Mouse (Mus musculus): Measurements from ENCODE around the gene Dnpep. TPM values are rescaled to one million over a fixed set of nuclear protein-coding genes. Genes with fewer than 3 reads are reported as not detected.
A peak's percentile ranks its signal among the peaks of the same experiment; 100 is the strongest.

The Dnpep gene
- total RNA-seq, 2 experiments from 2014 or later = 89.5 to 89.8 TPM

- DNase-seq = no peak
Observed at GRCm38 (mm10) chr1:75327461-75327860, 9.7 kb upstream of the Dnpep start.

GRCm38 (mm10) chr1:75319166-75319565 is 1.4 kb upstream of the Dnpep start:
- DNase-seq = no peak

GRCm38 (mm10) chr1:75318736-75319135 is 946 bp upstream of the Dnpep start:
- DNase-seq = no peak

GRCm38 (mm10) chr1:75318301-75318700 is 511 bp upstream of the Dnpep start:
- DNase-seq = no peak

GRCm38 (mm10) chr1:75316861-75317240 is 939 bp downstream of the Dnpep start:
- peak; percentile 90 for DNase-seq

GRCm38 (mm10) chr1:75315456-75316365 is 2.1 kb downstream of the Dnpep start:
- no peak for DNase-seq

- DNase-seq = no peak
Observed at GRCm38 (mm10) chr1:75315011-75315410, 2.8 kb downstream of the Dnpep start.

GRCm38 (mm10) chr1:75311694-75312093 is 6.1 kb downstream of the Dnpep start:
- no peak for DNase-seq

GRCm38 (mm10) chr1:75304662-75305061 is 13.1 kb downstream of the Dnpep start:
- no peak for DNase-seq

GRCm38 (mm10) chr1:75294294-75294693 is 23.5 kb downstream of the Dnpep start:
- no peak for DNase-seq

GRCm38 (mm10) chr1:75293331-75293701 is 24.5 kb downstream of the Dnpep start:
- no peak for DNase-seq

GRCm38 (mm10) chr1:75292476-75293330 is 25.1 kb downstream of the Dnpep start:
- DNase-seq = peak; percentile 26

GRCm38 (mm10) chr1:75291321-75291720 is 26.5 kb downstream of the Dnpep start:
- DNase-seq = no peak

- DNase-seq = peak; percentile 45
Observed at GRCm38 (mm10) chr1:75290582-75290981, 27.2 kb downstream of the Dnpep start.

- DNase-seq = no peak
Observed at GRCm38 (mm10) chr1:75289888-75290431, 27.8 kb downstream of the Dnpep start.

GRCm38 (mm10) chr1:75289376-75289775 is 28.4 kb downstream of the Dnpep start:
- peak; percentile 27 for DNase-seq

GRCm38 (mm10) chr1:75284911-75285310 is 32.9 kb downstream of the Dnpep start:
- no peak for DNase-seq

GRCm38 (mm10) chr1:75283017-75283416 is 34.8 kb downstream of the Dnpep start:
- no peak for DNase-seq

GRCm38 (mm10) chr1:75278228-75278627 is 39.6 kb downstream of the Dnpep start, which contains the start of gene Resp18:
Gene Resp18 (minus strand): TSS chr1:75278415.
- DNase-seq = no peak

- peak; percentile 76 for DNase-seq
Observed at GRCm38 (mm10) chr1:75277195-75278188, 40.3 kb downstream of the Dnpep start.

- no peak for DNase-seq
Observed at GRCm38 (mm10) chr1:75264091-75264880, 53.5 kb downstream of the Dnpep start, which contains the start of gene Ptprn. Gene Ptprn (minus strand): TSS chr1:75264502.

Measured in heart, postnatal 4 days (tissue).